Mouse (Mus musculus): Measurements from ENCODE around the gene Gm12790. TPM values are rescaled to one million over a fixed set of nuclear protein-coding genes. Genes with fewer than 3 reads are reported as not detected.
"Not testable (repeated sequence)": the region's sequence is repeated elsewhere in the genome, so short reads cannot be mapped to it uniquely, and the experiment has no call there.

The Gm12790 gene
- polyA plus RNA-seq (2016; fragmentation: Nextera tagmentation; extraction: Ambion mirVana), result not detected in 2 replicates

DNA sequence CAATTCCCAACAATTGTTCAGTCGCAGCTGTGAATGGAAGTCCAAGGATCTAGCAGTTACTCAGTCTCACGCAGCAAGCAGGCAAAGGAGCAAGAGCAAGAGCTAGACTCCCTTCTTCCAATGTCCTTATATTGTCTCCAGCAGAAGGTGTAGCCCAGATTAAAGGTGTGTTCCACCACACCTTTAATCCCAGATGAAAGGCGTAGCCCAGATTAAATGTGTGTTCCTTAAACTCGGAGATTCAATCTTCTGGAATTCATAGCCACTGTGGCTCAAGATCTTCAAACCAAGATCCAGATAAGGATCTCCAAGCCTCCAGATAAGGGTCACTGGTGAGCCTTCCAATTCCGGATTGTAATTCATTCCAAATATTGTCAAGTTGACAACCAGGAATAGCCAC is at the start of gene Gm12790:
TSS of gene Gm12790 (minus strand) at position 101 of the 400 bp plus-strand sequence.
- H3K9me3 ChIP-seq, H3K27ac ChIP-seq: not testable (repeated sequence)
- 93% methylated on average over 1 of the region's 5 CpGs for WGBS

DNA sequence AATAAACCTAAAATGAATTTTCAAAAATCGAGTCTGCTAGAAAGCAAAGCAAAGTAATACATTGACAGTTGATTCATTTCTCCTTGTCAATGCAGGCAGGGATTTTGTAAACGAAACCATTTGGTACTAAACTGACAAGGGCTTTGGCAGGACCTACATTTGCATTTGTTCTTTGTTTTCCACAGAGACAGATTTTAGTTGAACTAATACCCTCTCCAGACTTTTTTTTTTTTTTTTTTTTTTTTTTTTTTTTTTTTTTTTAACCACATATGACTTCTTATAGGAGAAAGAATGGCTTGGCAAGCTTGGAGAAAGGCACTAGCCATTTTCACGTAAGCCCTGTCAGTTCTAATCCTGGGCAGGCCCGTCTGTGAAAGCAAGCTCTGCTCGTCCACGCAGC is 45.8 kb upstream of the Gm12790 start:
- Histone ChIP-seq H3K27me3 (ENCODE audit: insufficient read depth, poor library complexity, severe bottlenecking) (no peaks in the 10 kb centered on the region), H3K36me3 (no peaks in the 10 kb centered on the region), H3K9me3 (no peaks in the 10 kb centered on the region), H3K27ac (no peak overlapping the region), H3K4me3 (no peak overlapping the region), H3K4me1 (no peaks in the 10 kb centered on the region)
- WGBS, result 81% methylated on average over 6 of the region's 6 CpGs
- no peak for DNase-seq (ENCODE audit: low spot score)

More for the DNA sequence above, at the start of gene Gm12790:
- not testable (repeated sequence) for DNase-seq (ENCODE audit: low spot score); H3K27me3 ChIP-seq (ENCODE audit: insufficient read depth, poor library complexity, severe bottlenecking); H3K4me1 ChIP-seq; H3K36me3 ChIP-seq; H3K4me3 ChIP-seq

DNA sequence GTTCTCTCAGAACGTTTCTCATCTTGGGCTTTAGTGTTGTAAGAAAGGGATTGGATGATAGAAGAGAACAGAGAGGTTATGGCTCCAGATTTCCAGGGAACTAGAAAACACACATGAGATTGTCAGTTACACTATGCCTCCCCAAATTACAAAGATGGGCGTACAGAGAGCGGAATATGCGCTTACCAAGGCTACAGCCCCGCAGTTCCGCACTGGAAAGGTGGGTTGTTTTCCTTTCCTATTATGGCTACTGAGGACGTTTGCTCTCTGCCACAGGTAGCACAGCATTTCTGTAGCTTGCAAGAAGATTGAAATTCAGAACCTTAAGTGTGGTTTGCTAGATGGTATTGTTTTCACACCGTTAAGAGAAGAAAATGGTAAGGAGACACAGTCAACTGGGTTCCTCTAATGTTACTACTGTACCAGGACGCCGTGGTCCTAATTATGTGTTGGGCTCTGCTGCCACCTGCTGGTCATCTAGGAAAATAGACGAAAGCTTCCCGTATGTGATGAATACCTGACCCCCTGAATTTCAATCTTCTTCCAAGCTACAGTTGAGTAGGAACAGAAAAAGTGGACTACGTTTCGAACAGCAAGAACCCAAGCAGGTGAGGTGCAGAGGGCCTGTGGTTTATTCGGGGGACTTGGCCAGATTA is 17.5 kb upstream of the Gm12790 start:
- Histone ChIP-seq H3K9me3 (no peaks in the 10 kb centered on the region), H3K4me1 (no peaks in the 10 kb centered on the region), H3K27ac (no peak overlapping the region), H3K36me3 (no peaks in the 10 kb centered on the region), H3K27me3 (ENCODE audit: insufficient read depth, poor library complexity, severe bottlenecking) (peaks cover 14% of the 10 kb centered on the region), H3K4me3 (no peak overlapping the region)
- WGBS, result 38% methylated on average over 15 of the region's 15 CpGs
- no peak for DNase-seq (ENCODE audit: low spot score)

DNA sequence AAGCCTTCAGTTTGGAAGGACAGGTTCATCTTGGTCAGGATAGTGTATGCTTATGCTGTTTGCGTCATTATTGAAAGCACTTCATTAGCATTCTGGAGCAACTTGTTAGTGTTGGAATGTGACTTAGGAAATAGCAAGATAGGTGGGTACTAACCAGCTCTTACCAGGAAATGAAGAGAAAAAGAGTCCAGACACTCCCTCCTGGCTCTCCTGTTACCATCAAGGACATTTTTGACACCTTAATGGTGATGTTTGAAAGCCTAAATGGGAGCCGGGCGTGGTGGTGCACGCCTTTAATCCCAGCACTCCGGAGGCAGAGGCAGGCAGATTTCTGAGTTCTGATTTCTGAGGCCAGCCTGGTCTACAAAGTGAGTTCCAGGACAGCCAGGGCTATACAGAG is 16.6 kb upstream of the Gm12790 start:
- Histone ChIP-seq H3K27me3 (ENCODE audit: insufficient read depth, poor library complexity, severe bottlenecking) (peaks cover 14% of the 10 kb centered on the region), H3K27ac (no peak overlapping the region), H3K9me3 (no peaks in the 10 kb centered on the region), H3K4me3 (no peak overlapping the region), H3K36me3 (no peaks in the 10 kb centered on the region), H3K4me1 (no peaks in the 10 kb centered on the region)
- 83% methylated on average over 5 of the region's 5 CpGs for WGBS
- DNase-seq (ENCODE audit: low spot score), result no peak

DNA sequence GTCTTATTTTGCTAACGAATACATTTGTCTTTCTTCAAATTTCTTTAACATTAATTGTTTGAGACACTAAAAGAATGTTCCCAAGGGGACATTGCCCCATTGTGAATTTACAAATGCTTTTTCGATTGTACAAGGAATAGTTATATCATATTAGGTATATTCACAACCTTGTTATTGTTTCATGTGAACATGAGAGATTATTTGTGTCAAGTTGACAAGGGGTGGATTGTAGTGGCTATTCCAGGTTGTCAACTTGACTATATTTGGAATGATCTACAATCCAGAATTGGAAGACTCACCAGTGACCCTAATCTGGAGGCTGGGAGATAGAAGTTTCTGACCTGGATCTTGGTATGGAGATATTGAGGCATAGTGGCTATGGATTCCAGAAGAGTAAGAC is 5.5 kb upstream of the Gm12790 start, which contains the start of gene Gm12789:
TSS of gene Gm12789 (plus strand) at position 301 of the 400 bp plus-strand sequence.
- H3K4me1 ChIP-seq; H3K27ac ChIP-seq; H3K9me3 ChIP-seq; H3K4me3 ChIP-seq; H3K27me3 ChIP-seq (ENCODE audit: insufficient read depth, poor library complexity, severe bottlenecking); H3K36me3 ChIP-seq; DNase-seq (ENCODE audit: low spot score): not testable (repeated sequence)
- WGBS, result 75% methylated on average over 2 of the region's 2 CpGs

DNA sequence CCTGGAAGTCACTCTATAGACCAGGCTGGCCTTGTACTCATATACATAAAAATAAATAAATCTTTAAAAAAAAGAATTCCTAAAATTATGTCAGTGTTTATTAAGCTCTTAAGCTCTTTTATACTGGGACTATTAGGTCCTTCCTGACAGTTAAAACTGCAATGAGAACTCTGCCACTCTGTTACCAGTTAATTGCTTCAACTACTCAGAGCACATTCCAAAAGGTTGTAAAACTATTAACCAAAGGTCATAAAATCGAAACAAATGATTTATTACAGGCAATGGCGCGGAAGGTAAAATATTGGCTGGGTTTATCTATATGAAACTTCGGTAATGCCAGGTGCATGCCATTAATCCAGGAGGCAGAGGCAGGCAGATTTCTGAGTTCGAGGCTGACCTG is 4.8 kb upstream of the Gm12790 start:
- Histone ChIP-seq H3K4me3 (no peak overlapping the region), H3K27me3 (ENCODE audit: insufficient read depth, poor library complexity, severe bottlenecking) (no peaks in the 10 kb centered on the region), H3K9me3 (no peaks in the 10 kb centered on the region), H3K4me1 (no peaks in the 10 kb centered on the region), H3K27ac (no peak overlapping the region), H3K36me3 (no peaks in the 10 kb centered on the region)
- 84% methylated on average over 5 of the region's 5 CpGs for WGBS
- DNase-seq (ENCODE audit: low spot score), result no peak

DNA sequence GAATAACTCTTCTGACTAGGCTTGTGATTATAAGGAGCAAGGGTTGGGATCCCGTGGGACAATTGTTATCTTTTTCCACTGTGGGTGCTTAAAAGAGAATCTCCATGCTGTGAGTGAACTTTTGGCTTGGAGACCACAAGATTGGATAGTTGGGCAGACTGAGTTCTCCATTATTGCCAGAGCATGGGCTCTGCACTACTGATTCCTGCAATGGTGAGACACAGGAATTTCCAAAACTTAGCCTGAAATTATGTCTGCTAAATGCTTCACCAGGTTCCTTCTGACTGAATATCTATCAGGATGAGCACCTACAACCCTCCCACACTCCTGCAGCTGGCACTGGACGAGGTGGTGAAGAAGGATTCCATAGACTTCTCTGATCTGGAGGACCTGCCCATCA is 40.7 kb downstream of the Gm12790 start, which contains the start of gene Gm12794:
TSS of gene Gm12794 (plus strand) at position 301 of the 400 bp plus-strand sequence.
- H3K4me3 ChIP-seq; H3K27me3 ChIP-seq (ENCODE audit: insufficient read depth, poor library complexity, severe bottlenecking); H3K27ac ChIP-seq; DNase-seq (ENCODE audit: low spot score); H3K9me3 ChIP-seq; H3K4me1 ChIP-seq; H3K36me3 ChIP-seq: not testable (repeated sequence)
- 59% methylated on average over 2 of the region's 2 CpGs for WGBS

Other genes with a start within 250 kb of the Gm12790 start
- gene B020004J07Rik, start 137.0 kb downstream of the Gm12790 start, polyA plus RNA-seq (2016; fragmentation: Nextera tagmentation; extraction: Ambion mirVana), result not detected in 2 replicates
- gene C130073F10Rik, start 87.3 kb downstream of the Gm12790 start, polyA plus RNA-seq (2016; fragmentation: Nextera tagmentation; extraction: Ambion mirVana), result not detected in 2 replicates
- not detected in 2 replicates for gene Gm12800, start 71.9 kb downstream of the Gm12790 start, polyA plus RNA-seq (2016; fragmentation: Nextera tagmentation; extraction: Ambion mirVana)
- not detected in 2 replicates for gene Gm12794, start 40.6 kb downstream of the Gm12790 start, polyA plus RNA-seq (2016; fragmentation: Nextera tagmentation; extraction: Ambion mirVana)
- gene Gm12789, start 5.6 kb upstream of the Gm12790 start, polyA plus RNA-seq (2016; fragmentation: Nextera tagmentation; extraction: Ambion mirVana), result not detected in 2 replicates
- gene Pde4b, start 106.5 kb upstream of the Gm12790 start, polyA plus RNA-seq (2016; fragmentation: Nextera tagmentation; extraction: Ambion mirVana), result 13.9 and 20.3 TPM in 2 replicates

Data from heart, embryonic 10.5 days (tissue).